Mouse (Mus musculus): ENCODE measurements at regions not wholly inside any gene's neighbourhood (a gene's known extent, or its start where the extent isn't known, plus 50 kb on each side); places are given as distances from the start of the nearest gene placed in this dataset.

DNA sequence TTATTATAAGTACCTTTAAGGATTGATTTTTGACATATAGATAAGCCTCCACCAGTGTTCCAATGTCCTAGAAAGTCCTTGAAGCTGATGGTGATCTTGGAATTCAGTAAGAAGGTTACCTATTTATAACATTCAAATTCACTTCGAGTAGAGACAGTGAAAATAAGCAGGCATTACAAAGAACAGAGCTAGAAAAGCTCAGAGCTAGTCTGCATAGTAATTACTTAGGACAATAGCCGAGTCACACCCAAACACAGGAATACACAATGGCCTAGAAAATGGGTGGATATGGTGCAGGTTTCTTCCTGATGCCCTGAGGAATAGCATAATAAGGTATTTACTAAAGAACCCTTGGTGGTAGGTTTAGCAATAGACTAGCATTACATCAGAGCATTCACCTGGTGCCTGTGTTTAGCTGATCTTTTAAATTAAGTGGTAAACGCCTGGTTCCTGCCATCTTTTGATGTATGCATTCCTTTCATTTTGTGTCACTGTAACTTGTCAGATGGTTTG, 2412.1 kb downstream of the Pcdh9 start:
- Histone ChIP-seq H3K36me3 (ENCODE audit: control insufficient read depth, insufficient read depth, low read length) (no peaks in the 10 kb centered on the region), H3K9ac (ENCODE audit: low read depth, low read length, severe bottlenecking) (no peak overlapping the region), H3K27ac (replicated peaks; ENCODE audit: low read depth, low read length) (no peak overlapping the region), H3K4me3 (replicated peaks; ENCODE audit: low read length) (no peak overlapping the region), H3K4me2 (replicated peaks; ENCODE audit: low read depth, low read length, severe bottlenecking) (no peak overlapping the region), H3K27me3 (ENCODE audit: control insufficient read depth, insufficient read depth, low read length) (no peaks in the 10 kb centered on the region), H3K4me1 (ENCODE audit: control insufficient read depth, insufficient read depth, low read length) (no peaks in the 10 kb centered on the region), H3K9me3 (ENCODE audit: control insufficient read depth, low read length) (no peaks in the 10 kb centered on the region)
- DNase-seq (ENCODE audit: low spot score): no peak
- WGBS: 66% methylated on average over 3 of the region's 3 CpGs
- no peak for ATAC-seq (ENCODE audit: low FRiP score, low read depth)
- TF ChIP-seq POLR2A (IDR thresholded peaks at IDR 0.05; ENCODE audit: borderline replicate concordance, extremely low read depth, insufficient read depth, insufficient read length): no peak

DNA sequence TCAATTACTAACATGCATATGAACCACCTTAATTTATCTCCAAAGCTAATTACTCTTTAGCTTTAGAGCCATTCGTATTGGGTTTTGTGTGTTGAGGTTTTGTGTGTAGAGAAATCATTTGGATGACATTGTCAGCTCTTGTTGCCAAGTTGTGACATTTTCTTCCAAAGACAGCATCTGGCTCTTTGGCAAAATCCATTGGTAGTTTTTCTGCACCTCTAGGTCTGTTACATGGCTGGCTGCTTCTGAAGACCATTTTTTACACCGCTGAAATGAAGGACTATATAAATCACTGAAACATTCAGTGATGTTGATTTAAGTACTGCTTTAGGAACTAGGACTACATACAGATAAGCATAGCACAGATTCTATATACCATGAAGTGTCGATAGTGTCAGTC, 2426.6 kb downstream of the Pcdh9 start:
- ATAC-seq (ENCODE audit: low FRiP score, low read depth) (no peak), DNase-seq (ENCODE audit: low spot score) (no peak)
- Histone ChIP-seq H3K9me3 (ENCODE audit: control insufficient read depth, low read length) (no peaks in the 10 kb centered on the region), H3K4me3 (replicated peaks; ENCODE audit: low read length) (no peak overlapping the region), H3K36me3 (ENCODE audit: control insufficient read depth, insufficient read depth, low read length) (no peaks in the 10 kb centered on the region), H3K4me2 (replicated peaks; ENCODE audit: low read depth, low read length, severe bottlenecking) (no peak overlapping the region), H3K4me1 (ENCODE audit: control insufficient read depth, insufficient read depth, low read length) (no peaks in the 10 kb centered on the region), H3K27me3 (ENCODE audit: control insufficient read depth, insufficient read depth, low read length) (no peaks in the 10 kb centered on the region), H3K9ac (ENCODE audit: low read depth, low read length, severe bottlenecking) (no peak overlapping the region), H3K27ac (replicated peaks; ENCODE audit: low read depth, low read length) (no peak overlapping the region)
- 79% methylated on average over 3 of the region's 3 CpGs for WGBS
- no peak for TF ChIP-seq POLR2A (IDR thresholded peaks at IDR 0.05; ENCODE audit: borderline replicate concordance, extremely low read depth, insufficient read depth, insufficient read length)

- Histone ChIP-seq H3K27ac (replicated peaks; ENCODE audit: low read depth, low read length) (no peak overlapping the region), H3K4me3 (replicated peaks; ENCODE audit: low read length) (no peak overlapping the region), H3K36me3 (ENCODE audit: control insufficient read depth, insufficient read depth, low read length) (no peaks in the 10 kb centered on the region), H3K4me2 (replicated peaks; ENCODE audit: low read depth, low read length, severe bottlenecking) (no peak overlapping the region), H3K4me1 (ENCODE audit: control insufficient read depth, insufficient read depth, low read length) (no peaks in the 10 kb centered on the region), H3K27me3 (ENCODE audit: control insufficient read depth, insufficient read depth, low read length) (no peaks in the 10 kb centered on the region), H3K9ac (ENCODE audit: low read depth, low read length, severe bottlenecking) (no peak overlapping the region), H3K9me3 (ENCODE audit: control insufficient read depth, low read length) (no peaks in the 10 kb centered on the region)
- WGBS: 72% methylated on average over 2 of the region's 2 CpGs
- DNase-seq (ENCODE audit: low spot score): no peak
- no peak for ATAC-seq (ENCODE audit: low FRiP score, low read depth)
- TF ChIP-seq POLR2A (IDR thresholded peaks at IDR 0.05; ENCODE audit: borderline replicate concordance, extremely low read depth, insufficient read depth, insufficient read length): no peak
These were observed 2427.8 kb downstream of the Pcdh9 start for GRCm38 (mm10) chr14:91462671-91463070.

GRCm38 (mm10) chr14:91458756-91459155, 2431.7 kb downstream of the Pcdh9 start:
- no peak overlapping the region for H3K4me3 ChIP-seq (replicated peaks; ENCODE audit: low read length)
- H3K27ac ChIP-seq (replicated peaks; ENCODE audit: low read depth, low read length): no peak overlapping the region
- ATAC-seq (ENCODE audit: low FRiP score, low read depth): no peak
- H3K9ac ChIP-seq (ENCODE audit: low read depth, low read length, severe bottlenecking): no peak overlapping the region
- WGBS: 83% methylated on average over 4 of the region's 4 CpGs
- no peaks in the 10 kb centered on the region for H3K4me1 ChIP-seq (ENCODE audit: control insufficient read depth, insufficient read depth, low read length)
- no peak for DNase-seq (ENCODE audit: low spot score)
- no peaks in the 10 kb centered on the region for H3K9me3 ChIP-seq (ENCODE audit: control insufficient read depth, low read length)
- no peak overlapping the region for H3K4me2 ChIP-seq (replicated peaks; ENCODE audit: low read depth, low read length, severe bottlenecking)
- no peaks in the 10 kb centered on the region for H3K36me3 ChIP-seq (ENCODE audit: control insufficient read depth, insufficient read depth, low read length)
- TF ChIP-seq POLR2A (IDR thresholded peaks at IDR 0.05; ENCODE audit: borderline replicate concordance, extremely low read depth, insufficient read depth, insufficient read length): no peak
- no peaks in the 10 kb centered on the region for H3K27me3 ChIP-seq (ENCODE audit: control insufficient read depth, insufficient read depth, low read length)
